Mouse (Mus musculus): ENCODE measurements around the gene Ifi214. TPM values are rescaled to one million over a fixed set of nuclear protein-coding genes. Genes with fewer than 3 reads are reported as not detected.

Gene Ifi214
- polyA plus RNA-seq (2015; fragmentation: Illumina TruSeq; extraction: RNeasy Lipid Tissue Mini Kit (QIAGEN cat#74804); ENCODE audit: insufficient read depth, low replicate concordance) = 38.5 TPM

GRCm38 (mm10) chr1:173535791-173536190 lies at the start of gene Ifi214:
Ifi214 (minus strand) TSS chr1:173535957.

DNA sequence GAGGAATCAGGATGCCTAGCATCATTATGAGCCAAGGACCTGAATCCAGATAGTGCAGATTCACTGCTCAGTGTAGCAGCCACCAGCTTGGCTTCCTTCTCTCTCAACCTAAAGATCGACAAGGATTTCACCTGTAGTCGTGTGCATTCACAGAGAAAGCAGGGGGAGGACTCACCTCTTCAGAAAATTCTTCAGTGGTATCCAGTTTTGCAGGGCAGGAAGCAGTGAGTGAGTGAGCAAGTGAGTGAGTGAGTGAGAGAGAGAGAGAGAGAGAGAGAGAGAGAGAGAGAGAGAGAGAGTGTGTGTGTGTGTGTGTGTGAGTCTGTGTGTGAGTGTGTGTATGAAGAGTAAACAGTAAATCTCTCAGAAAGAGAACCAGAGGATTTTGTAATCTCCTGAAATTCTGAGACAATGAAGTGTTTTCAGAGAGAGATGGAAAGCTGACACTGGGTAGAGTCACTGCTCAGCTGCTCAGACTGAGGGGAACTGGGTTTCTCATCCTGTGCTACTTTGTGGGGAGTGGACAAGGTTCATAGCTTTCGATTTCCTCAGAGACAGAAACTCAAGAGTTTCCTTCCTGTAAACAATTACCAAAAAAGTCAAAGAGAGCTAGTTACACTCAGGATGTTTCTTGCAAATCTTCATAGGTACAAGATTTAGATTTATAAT lies 44.8 kb downstream of the Ifi214 start, which contains the start of gene Ifi206:
Ifi206 (minus strand) TSS at position 230 of the 669 bp plus-strand sequence.

Other genes with a start within 250 kb of the Ifi214 start
- gene Ackr1, start 202.2 kb downstream of the Ifi214 start, polyA plus RNA-seq (2015; fragmentation: Illumina TruSeq; extraction: RNeasy Lipid Tissue Mini Kit (QIAGEN cat#74804); ENCODE audit: insufficient read depth, low replicate concordance) = 4.5 TPM
- gene Aim2, start 185.1 kb downstream of the Ifi214 start, polyA plus RNA-seq (2015; fragmentation: Illumina TruSeq; extraction: RNeasy Lipid Tissue Mini Kit (QIAGEN cat#74804); ENCODE audit: insufficient read depth, low replicate concordance) = 144 TPM
- gene Cadm3, start 168.3 kb downstream of the Ifi214 start, polyA plus RNA-seq (2015; fragmentation: Illumina TruSeq; extraction: RNeasy Lipid Tissue Mini Kit (QIAGEN cat#74804); ENCODE audit: insufficient read depth, low replicate concordance) = 9.4 TPM
- gene Ifi206, start 44.9 kb downstream of the Ifi214 start, polyA plus RNA-seq (2015; fragmentation: Illumina TruSeq; extraction: RNeasy Lipid Tissue Mini Kit (QIAGEN cat#74804); ENCODE audit: insufficient read depth, low replicate concordance) = 75.9 TPM
- 129 TPM for gene Ifi213, start 63.3 kb upstream of the Ifi214 start, polyA plus RNA-seq (2015; fragmentation: Illumina TruSeq; extraction: RNeasy Lipid Tissue Mini Kit (QIAGEN cat#74804); ENCODE audit: insufficient read depth, low replicate concordance)
- 235 TPM for gene Ifi209, start 95.0 kb upstream of the Ifi214 start, polyA plus RNA-seq (2015; fragmentation: Illumina TruSeq; extraction: RNeasy Lipid Tissue Mini Kit (QIAGEN cat#74804); ENCODE audit: insufficient read depth, low replicate concordance)
- gene Ifi208, start 137.7 kb upstream of the Ifi214 start, polyA plus RNA-seq (2015; fragmentation: Illumina TruSeq; extraction: RNeasy Lipid Tissue Mini Kit (QIAGEN cat#74804); ENCODE audit: insufficient read depth, low replicate concordance) = 62.4 TPM
- 38.3 TPM for gene Ifi207, start 205.8 kb upstream of the Ifi214 start, polyA plus RNA-seq (2015; fragmentation: Illumina TruSeq; extraction: RNeasy Lipid Tissue Mini Kit (QIAGEN cat#74804); ENCODE audit: insufficient read depth, low replicate concordance)
- 35.0 TPM for gene Ifi204, start 231.0 kb upstream of the Ifi214 start, polyA plus RNA-seq (2015; fragmentation: Illumina TruSeq; extraction: RNeasy Lipid Tissue Mini Kit (QIAGEN cat#74804); ENCODE audit: insufficient read depth, low replicate concordance)